Mouse (Mus musculus): ENCODE measurements at regions not wholly inside any gene's neighbourhood (a gene's known extent, or its start where the extent isn't known, plus 50 kb on each side); places are given as distances from the start of the nearest gene placed in this dataset.

DNA sequence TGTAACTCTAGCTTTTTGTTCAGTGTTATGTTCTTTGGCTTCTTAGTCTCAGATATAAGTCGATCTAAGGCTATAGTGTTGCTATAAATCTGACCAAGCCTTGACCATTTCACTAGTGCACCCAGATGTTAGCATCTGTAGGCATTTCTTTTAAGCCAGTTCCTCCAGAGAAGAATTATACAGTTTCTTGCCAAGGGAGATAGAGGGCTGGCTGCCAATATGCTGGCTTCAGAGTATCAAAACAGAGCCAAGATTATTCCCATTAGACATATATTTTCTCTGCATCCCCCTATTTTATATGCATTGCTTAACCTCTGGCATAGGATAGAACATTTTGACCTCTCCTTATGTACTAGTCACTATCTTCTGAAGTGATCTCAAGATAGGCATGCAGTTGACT, 487.5 kb downstream of the Synb start:
- DNase-seq (ENCODE audit: low read depth, low spot score): no peak

DNA sequence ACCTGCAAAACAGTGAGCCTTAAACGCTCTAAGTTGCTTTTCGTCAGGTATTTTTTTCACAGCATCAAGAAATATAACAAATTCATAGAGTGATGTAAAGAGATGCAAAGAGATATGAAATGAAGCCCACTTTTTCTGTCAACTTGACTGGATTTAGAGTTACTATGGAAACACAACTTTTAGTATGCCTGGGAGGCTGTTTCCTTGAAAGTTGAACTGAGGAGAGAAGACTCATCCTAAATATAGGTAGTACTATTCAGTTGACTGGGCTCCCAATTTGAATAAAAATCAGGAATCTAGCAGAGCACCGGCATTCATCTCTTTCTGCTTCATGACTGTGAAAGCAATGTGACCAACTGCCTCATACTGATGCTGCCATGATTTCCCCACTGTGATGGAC, 509.7 kb downstream of the Synb start:
- DNase-seq (ENCODE audit: low read depth, low spot score): peak; percentile 5

DNA sequence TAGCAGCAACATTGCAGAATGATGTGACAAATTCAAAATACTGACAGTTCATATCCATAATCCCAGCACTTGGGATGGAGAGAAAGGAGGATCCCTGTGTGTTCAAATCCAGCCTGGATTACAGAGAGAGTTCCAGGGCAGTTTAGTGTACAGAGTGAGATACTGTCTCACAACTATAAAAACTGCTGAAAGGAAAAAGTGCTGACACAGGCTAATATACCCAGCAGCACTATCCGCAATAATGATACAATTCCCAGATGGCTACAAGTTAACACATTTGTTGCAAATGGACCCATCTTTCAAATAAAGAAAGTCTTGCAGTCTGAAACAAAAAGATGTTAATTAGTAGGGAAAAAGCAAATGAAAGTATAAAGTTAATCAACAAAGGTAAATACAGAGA, 510.9 kb downstream of the Synb start:
- DNase-seq (ENCODE audit: low read depth, low spot score): no peak

GRCm38 (mm10) chr14:68770411-68770810, 523.7 kb downstream of the Synb start:
- no peak for DNase-seq (ENCODE audit: low read depth, low spot score)

DNA sequence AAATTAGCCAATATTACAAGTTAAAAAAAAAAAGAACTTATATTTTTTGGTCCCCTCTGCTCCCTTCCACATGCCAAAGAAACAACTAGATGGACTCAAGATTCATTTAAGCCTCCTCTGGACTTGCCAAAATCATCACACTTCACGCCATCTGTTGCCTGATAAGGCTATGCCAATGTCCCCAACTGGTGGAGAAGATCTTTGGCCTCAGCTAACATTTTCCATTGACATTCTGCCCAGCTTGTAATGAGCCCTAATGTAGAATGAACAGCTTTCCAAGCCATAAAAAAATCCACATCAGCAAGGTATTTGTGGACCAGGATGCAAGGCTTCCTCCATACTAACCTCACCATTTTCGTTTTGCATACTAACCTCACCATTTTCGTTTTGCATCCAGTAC, 531.2 kb downstream of the Synb start:
- peak; percentile 97 for DNase-seq (ENCODE audit: low read depth, low spot score)

GRCm38 (mm10) chr14:68744661-68745060, 549.4 kb downstream of the Synb start:
- no peak for DNase-seq (ENCODE audit: low read depth, low spot score)

- no peak for DNase-seq (ENCODE audit: low read depth, low spot score)
These were observed 555.6 kb downstream of the Synb start for GRCm38 (mm10) chr14:68738474-68738873.

DNA sequence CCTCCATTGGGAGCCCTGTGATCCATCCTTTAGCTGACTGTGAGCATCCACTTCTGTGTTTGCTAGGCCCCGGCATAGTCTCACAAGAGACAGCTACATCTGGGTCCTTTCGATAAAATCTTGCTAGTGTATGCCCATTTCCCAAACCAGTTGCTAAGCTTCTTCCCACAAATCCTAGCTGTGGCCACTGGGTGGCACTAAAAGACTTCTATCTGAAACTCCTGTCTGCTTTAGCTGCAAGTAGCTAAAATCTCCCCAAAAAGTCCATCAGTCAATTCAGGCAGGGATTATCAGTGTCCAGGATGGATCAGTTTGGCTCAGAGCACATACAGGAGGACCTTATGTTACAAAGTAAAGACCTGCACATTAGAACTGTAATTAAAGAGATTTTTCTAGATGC, 558.3 kb downstream of the Synb start:
- peak; percentile 92 for DNase-seq (ENCODE audit: low read depth, low spot score)

DNA sequence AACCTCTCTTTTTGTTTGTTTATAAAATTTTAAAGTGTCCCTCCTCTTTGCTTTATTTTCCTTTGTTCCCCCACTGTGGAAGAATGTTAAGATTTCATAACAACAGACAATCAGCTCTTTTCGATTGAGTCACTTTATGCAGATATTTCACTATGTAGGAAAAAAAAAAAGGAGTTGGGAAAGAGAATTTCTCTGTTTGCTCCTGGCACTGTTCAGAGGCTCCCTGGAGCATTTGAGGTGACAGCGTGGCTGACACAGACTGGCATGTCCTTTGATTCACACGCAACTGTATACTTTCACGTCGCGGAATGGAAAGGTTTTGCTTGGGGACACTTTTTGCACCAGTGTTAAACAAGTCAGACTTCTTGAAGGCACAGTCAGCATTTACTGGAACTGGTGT, 572.9 kb downstream of the Synb start:
- DNase-seq (ENCODE audit: low read depth, low spot score): no peak

DNA sequence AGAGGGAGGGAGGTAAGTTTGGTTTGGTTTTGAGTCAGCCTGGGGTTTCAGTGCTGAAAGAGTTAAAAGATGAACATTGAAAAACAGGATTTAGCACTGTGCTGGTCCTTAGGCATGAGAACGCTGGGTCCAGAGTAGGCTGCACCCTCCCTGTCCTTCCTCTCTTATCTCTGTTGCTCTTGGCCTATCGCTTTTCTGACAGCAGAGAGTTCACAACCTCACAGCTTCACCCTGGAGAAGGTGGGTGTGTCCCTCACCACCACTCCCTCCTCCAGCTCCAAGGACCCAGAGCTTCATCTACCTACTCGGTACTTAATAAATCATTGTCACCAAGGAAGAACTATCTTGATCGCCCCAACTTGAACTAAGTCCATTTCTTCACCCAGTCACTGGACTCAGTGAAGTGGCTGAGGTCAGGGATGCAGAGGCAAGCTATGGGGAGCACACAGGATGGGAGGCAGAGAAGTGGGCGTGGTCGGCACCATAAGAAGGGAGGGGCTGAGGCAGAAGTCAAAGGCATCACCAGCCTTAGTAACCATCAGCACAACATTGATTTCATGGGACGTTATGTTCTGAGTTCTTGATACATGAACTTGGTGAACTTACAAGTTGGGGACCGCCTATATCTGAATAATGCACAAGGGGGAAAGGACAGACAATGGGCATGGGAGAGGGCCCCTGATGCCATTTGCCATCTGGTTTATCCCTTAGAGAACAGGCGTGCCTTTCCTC, 574.5 kb downstream of the Synb start:
- DNase-seq (ENCODE audit: low read depth, low spot score): no peak

- no peak for DNase-seq (ENCODE audit: low read depth, low spot score)
These were observed 575.3 kb downstream of the Synb start for GRCm38 (mm10) chr14:68718846-68719245.
